Mouse (Mus musculus): ENCODE measurements around the gene Zfpm1.

DNA sequence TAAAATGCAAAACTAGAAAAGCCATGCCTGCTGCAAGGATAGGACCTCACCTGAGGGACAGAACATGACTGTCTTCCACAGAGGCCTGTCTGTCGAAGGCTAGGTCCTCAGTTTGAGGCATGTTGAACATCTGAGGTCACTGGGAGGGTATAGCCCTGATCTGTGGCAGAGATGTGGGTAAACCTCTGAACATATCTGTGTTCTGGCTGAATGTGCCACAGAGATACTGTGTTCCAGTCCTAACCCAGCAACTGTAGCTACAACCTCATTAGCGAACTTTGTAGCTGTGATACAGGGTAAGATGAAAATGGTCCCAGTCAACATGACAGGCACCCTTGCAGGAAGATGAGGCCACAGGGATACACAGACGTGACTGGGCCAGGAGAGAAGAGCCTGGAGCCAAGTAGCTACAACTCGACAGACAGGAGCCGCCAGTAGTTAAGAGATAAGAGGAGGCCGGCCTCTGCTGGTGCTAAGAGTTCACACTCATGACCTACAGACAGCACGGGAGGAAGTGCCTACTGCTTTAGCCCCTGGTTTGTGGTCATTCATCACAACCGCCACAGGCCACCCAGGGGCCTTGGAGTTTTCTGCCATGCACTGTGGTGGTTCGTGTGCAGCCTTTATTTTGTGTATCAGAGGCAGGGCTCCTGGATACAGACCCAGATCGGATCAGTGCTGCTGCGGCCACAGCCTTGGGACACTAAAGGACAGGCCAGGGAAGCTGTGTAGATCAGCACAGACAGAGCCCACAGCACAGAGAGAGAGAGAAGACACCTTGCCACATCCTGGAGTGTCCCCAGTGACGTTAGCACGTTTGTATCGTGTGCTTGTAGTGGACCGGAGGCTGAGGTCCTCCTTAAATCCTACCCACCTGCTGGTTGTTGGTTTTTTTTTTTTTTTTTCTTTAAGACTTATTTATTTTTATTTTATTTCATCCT lies 67.7 kb downstream of the Zfpm1 start:
- no peak for TF ChIP-seq CTCF (IDR thresholded peaks at IDR 0.05; ENCODE audit: extremely low read depth, insufficient read depth, insufficient read length, insufficient replicate concordance)
- TF ChIP-seq POLR2A (IDR thresholded peaks at IDR 0.05; ENCODE audit: low read depth, low read length): no peak
